Mouse (Mus musculus): Measurements from ENCODE around the gene Tlcd2. TPM values are rescaled to one million over a fixed set of nuclear protein-coding genes. Genes with fewer than 3 reads are reported as not detected.

Tlcd2 gene
- 1 to 10 TPM; 7.9 to 8.1 TPM for total RNA-seq (2021)

- intact Hi-C loops (cut with DNase I): loop anchor here (1.0 to 5.0 kb wide), 2 partner anchors 49 to 114 kb away; partner anchors contain the start of genes Rilp, Rpa1 and Smyd4
- DNase-seq (ENCODE audit: low spot score): peak; percentile 100
These were observed at the start of gene Tlcd2 for GRCm38 (mm10) chr11:75460844-75461742. Gene Tlcd2 (plus strand): TSS chr11:75461715.

- no peak for DNase-seq (ENCODE audit: low spot score)
These were observed 46.4 kb upstream of the Tlcd2 start for GRCm38 (mm10) chr11:75415096-75415495.

GRCm38 (mm10) chr11:75415994-75416393 is 45.5 kb upstream of the Tlcd2 start:
- no peak for DNase-seq (ENCODE audit: low spot score)
- intact Hi-C loops (cut with DNase I): no loop called here

More at GRCm38 (mm10) chr11:75415096-75415495, 46.4 kb upstream of the Tlcd2 start:
- intact Hi-C loops (cut with DNase I): no loop called here

GRCm38 (mm10) chr11:75420037-75420436 is 41.5 kb upstream of the Tlcd2 start:
- intact Hi-C loops (cut with DNase I): no loop called here
- no peak for DNase-seq (ENCODE audit: low spot score)

GRCm38 (mm10) chr11:75420810-75421374 is 40.6 kb upstream of the Tlcd2 start:
- no peak for DNase-seq (ENCODE audit: low spot score)
- intact Hi-C loops (cut with DNase I): no loop called here

GRCm38 (mm10) chr11:75421375-75422012 is 40.0 kb upstream of the Tlcd2 start:
- intact Hi-C loops (cut with DNase I): no loop called here
- DNase-seq (ENCODE audit: low spot score): peak; percentile 15

GRCm38 (mm10) chr11:75422013-75422792 is 39.3 kb upstream of the Tlcd2 start, which contains the start of gene Serpinf1:
Gene Serpinf1 (minus strand): TSS chr11:75422701.
- intact Hi-C loops (cut with DNase I): no loop called here
- DNase-seq (ENCODE audit: low spot score): no peak

- DNase-seq (ENCODE audit: low spot score): no peak
- intact Hi-C loops (cut with DNase I): no loop called here
These were observed 38.4 kb upstream of the Tlcd2 start for GRCm38 (mm10) chr11:75423091-75423490.

GRCm38 (mm10) chr11:75424033-75424432 is 37.5 kb upstream of the Tlcd2 start:
- intact Hi-C loops (cut with DNase I): no loop called here
- no peak for DNase-seq (ENCODE audit: low spot score)

- no peak for DNase-seq (ENCODE audit: low spot score)
- intact Hi-C loops (cut with DNase I): no loop called here
These were observed 37.1 kb upstream of the Tlcd2 start for GRCm38 (mm10) chr11:75424459-75424858.

GRCm38 (mm10) chr11:75429019-75429705 is 32.4 kb upstream of the Tlcd2 start:
- no peak for DNase-seq (ENCODE audit: low spot score)
- intact Hi-C loops (cut with DNase I): no loop called here

GRCm38 (mm10) chr11:75431307-75431706 is 30.2 kb upstream of the Tlcd2 start:
- intact Hi-C loops (cut with DNase I): no loop called here
- no peak for DNase-seq (ENCODE audit: low spot score)

- DNase-seq (ENCODE audit: low spot score): no peak
- intact Hi-C loops (cut with DNase I): no loop called here
These were observed 27.4 kb upstream of the Tlcd2 start for GRCm38 (mm10) chr11:75434138-75434537.

GRCm38 (mm10) chr11:75438194-75438593 is 23.3 kb upstream of the Tlcd2 start:
- intact Hi-C loops (cut with DNase I): no loop called here
- DNase-seq (ENCODE audit: low spot score): no peak

- DNase-seq (ENCODE audit: low spot score): no peak
- intact Hi-C loops (cut with DNase I): no loop called here
These were observed 22.7 kb upstream of the Tlcd2 start for GRCm38 (mm10) chr11:75438804-75439203.

- no peak for DNase-seq (ENCODE audit: low spot score)
- intact Hi-C loops (cut with DNase I): no loop called here
These were observed 22.2 kb upstream of the Tlcd2 start, which contains the start of gene Serpinf2 for GRCm38 (mm10) chr11:75439363-75439762. Gene Serpinf2 (minus strand): TSS chr11:75439591.

- intact Hi-C loops (cut with DNase I): no loop called here
- no peak for DNase-seq (ENCODE audit: low spot score)
These were observed 21.6 kb upstream of the Tlcd2 start for GRCm38 (mm10) chr11:75439951-75440350.

GRCm38 (mm10) chr11:75441034-75441433 is 20.5 kb upstream of the Tlcd2 start:
- intact Hi-C loops (cut with DNase I): no loop called here
- no peak for DNase-seq (ENCODE audit: low spot score)

GRCm38 (mm10) chr11:75441601-75442000 is 19.9 kb upstream of the Tlcd2 start:
- intact Hi-C loops (cut with DNase I): no loop called here
- no peak for DNase-seq (ENCODE audit: low spot score)

All from heart, postnatal 25 days (tissue).